Mouse (Mus musculus): ENCODE data around the gene Mc3r. TPM values are rescaled to one million over a fixed set of nuclear protein-coding genes. Genes with fewer than 3 reads are reported as not detected.

Mc3r gene
- not detected for polyA plus RNA-seq (2021)

DNA sequence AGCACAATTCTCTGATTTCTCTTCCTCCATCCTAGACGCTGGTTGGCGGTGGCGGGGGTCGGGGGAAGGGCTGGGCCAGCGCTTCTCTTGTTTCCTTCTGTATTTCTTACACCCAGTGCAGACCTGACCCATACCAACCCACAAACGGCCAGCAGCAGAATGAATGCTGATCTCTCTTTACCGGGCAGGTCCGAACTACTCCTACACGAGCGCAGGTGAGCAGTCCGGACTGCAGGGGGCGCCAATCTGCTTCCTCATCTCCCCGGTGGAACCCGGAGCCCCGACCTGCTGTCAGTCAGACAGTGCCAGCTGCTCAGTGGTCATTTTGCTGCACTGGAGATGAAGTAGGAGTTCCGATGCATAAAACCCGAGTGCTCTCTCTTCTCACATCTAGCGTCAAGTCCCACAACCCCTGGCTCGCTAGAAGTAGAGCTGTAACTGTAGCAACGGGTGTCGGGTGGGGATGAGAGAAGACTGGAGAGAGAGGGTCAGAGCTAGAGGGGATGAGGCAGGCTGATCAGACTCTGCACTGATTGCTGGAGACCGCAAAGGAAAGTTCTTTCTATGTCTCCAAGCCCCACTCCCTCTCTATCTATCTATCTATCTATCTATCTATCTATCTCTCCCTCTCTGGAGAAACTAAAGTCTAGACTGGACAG, at the start of gene Mc3r:
Mc3r (plus strand) TSS at position 387 of the 659 bp plus-strand sequence.
- CTCF ChIA-PET = no interaction called here
- in situ Hi-C loops (cut with MboI; ENCODE audit: low pct_unique_long_range_greater_than_20kb) = loop anchor here (5.0 to 25.0 kb wide), 2 partner anchors 74 to 514 kb away; no protein-coding TSS in a partner anchor
- POLR2A ChIA-PET = no interaction called here
- H3K27me3 ChIP-seq = peaks cover 10% of the 10 kb centered on the region
- DNase-seq (ENCODE audit: low read depth, low spot score) (no peak), ATAC-seq (no peak)
- TF ChIP-seq CTCF (IDR thresholded peaks at IDR 0.05) = peak; percentile 60

DNA sequence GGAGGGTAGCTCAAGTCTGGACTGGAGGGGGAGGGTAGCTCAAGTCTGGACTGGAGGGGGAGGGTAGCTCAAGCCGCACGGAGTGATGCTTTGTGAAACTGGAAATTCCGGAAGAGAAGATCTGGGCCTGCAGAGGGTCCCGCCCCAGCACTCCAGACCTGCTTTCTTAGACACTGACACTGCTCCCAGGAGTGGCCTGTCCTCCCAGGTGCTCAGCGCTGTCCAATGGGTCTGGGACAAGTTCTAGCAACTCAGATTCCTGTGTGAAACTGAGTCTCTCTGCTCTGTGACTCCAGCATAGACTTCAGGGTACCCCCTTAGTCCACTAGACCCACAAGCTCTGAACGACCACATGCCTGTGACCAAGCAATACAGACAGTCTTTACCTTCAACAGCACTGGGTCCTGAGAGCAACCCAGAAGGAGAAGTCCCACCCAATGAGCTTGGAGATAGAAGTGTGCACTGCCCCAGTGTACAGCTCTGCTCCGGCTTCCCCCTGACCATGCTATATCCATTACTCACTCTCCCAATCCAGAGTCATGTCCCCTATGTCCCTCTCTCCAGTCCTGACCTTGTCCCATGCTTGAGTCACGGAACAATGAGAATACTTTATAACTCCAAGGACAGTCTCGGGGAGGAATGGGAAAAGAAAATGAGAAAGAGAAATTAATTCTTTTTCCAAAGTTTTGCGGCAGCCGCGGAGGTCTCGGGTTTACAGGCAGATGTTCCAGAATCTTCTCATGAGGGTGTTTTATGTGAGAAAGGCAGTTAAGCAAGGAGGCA, 46.1 kb upstream of the Mc3r start:
- ATAC-seq = no peak
- no peak for DNase-seq (ENCODE audit: low read depth, low spot score)
- in situ Hi-C loops (cut with MboI; ENCODE audit: low pct_unique_long_range_greater_than_20kb) = no loop called here
- CTCF ChIA-PET = no interaction called here
- POLR2A ChIA-PET = interaction anchor here (0.6 kb wide), 1 partner anchor 12 kb away, joined by 4 read pairs; no protein-coding TSS in a partner anchor
- no peaks in the 10 kb centered on the region for H3K27me3 ChIP-seq
- no peak for TF ChIP-seq CTCF (IDR thresholded peaks at IDR 0.05)

DNA sequence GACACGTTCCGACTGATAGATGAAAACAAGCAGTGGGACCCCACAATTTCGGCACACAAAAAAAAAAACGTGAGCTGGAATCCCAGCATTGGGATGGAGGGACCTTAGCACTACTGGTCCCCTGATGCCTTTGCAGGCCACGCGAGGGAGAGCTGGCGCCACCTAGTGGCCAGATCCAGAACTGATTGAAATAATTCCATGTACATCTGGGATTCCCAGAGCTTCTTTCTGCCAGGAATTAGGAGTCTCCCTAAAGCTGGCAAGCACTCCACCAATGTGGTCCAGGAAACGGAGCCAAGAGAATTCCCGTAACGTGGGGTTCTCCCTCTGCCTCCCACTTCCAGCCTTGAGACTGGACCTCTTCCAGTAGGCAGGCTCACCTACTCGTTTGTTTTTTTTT, 41.3 kb upstream of the Mc3r start:
- ATAC-seq (no peak), DNase-seq (ENCODE audit: low read depth, low spot score) (no peak)
- in situ Hi-C loops (cut with MboI; ENCODE audit: low pct_unique_long_range_greater_than_20kb) = no loop called here
- peak; percentile 73 for TF ChIP-seq CTCF (IDR thresholded peaks at IDR 0.05)
- ChIA-PET CTCF (interaction anchor here (0.9 to 1.4 kb wide), 3 partner anchors 9 to 306 kb away, joined by 3 to 6 read pairs (median 5); no protein-coding TSS in a partner anchor), POLR2A (no interaction called here)
- no peaks in the 10 kb centered on the region for H3K27me3 ChIP-seq

DNA sequence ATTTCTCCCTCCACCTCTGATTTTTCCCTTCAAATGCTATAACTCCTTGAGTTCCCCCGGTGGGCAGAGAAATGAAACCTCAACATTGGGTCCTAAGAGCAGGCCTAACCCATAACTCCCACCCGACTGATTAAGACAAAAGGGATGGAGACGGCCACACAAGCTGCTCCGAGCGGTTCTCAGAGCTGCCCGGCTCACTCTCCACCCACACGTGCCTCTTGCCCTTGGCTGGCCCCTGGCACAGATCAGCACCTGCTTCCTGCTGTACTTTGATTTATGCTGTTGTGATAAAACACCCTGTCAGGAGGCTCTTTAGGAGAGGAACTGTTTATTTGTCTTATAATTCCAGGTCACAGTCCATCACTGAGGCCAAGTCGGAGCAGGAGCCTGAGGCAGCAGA, 34.8 kb upstream of the Mc3r start:
- ChIA-PET POLR2A (no interaction called here), CTCF (no interaction called here)
- no peak for TF ChIP-seq CTCF (IDR thresholded peaks at IDR 0.05)
- no peak for ATAC-seq
- DNase-seq (ENCODE audit: low read depth, low spot score) = no peak
- in situ Hi-C loops (cut with MboI; ENCODE audit: low pct_unique_long_range_greater_than_20kb) = loop anchor here (10.0 kb wide), 3 partner anchors 1299 to 1619 kb away; no protein-coding TSS in a partner anchor
- H3K27me3 ChIP-seq = no peaks in the 10 kb centered on the region

DNA sequence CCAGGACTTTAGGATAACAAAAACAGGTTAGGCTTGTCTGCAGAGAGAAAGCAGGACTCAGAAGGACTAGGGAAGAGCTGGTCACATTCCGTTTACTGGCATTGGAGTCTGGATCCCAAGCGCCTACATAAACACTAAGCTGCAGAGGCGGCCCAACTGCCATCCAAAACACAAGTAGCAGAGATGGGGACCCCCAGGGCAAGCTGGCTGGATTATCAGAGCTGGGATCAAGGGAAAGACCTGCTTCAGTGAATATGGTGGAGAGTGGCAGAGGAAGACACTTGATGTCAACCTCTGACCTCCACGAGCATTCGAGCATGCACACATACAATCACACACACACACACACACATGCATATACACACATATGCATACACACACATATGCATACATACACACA, 34.0 kb upstream of the Mc3r start:
- ChIA-PET POLR2A (no interaction called here), CTCF (interaction anchor here (1.0 kb wide), 1 partner anchor 1337 kb away, joined by 3 read pairs; no protein-coding TSS in a partner anchor)
- no peak for TF ChIP-seq CTCF (IDR thresholded peaks at IDR 0.05)
- in situ Hi-C loops (cut with MboI; ENCODE audit: low pct_unique_long_range_greater_than_20kb) = loop anchor here (10.0 kb wide), 3 partner anchors 1300 to 1620 kb away; no protein-coding TSS in a partner anchor
- ATAC-seq (no peak), DNase-seq (ENCODE audit: low read depth, low spot score) (no peak)
- H3K27me3 ChIP-seq = no peaks in the 10 kb centered on the region

DNA sequence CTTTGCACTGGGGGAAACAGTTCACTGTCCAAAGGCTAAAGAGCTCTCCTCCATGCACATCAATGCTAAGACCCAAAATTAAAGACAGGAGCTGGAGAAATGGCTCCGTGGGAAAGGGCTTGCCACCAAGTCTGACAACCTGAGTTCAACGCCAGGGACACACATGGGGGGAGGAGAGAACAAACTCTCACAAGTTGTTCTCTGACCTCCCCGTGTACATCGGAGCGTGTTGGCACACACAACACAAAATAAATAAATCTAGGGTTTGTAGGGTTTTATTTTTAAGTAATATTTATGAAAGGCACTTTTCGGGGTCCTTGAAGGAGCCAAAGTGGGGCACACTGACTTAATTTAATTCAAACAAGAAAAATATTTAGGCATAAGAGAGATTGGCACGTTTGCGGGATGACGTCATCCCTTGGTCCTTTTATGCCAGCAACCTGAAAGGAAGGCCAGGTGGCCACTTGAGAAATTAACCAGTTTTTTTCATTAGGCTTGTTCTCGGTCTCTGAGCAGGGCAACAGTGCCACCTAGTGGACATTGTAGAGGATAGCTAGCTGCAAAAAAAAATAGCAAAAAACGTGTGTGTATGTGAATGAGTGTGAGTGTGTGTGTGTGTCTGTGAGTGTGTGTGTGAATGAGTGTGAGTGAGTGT, 32.7 kb upstream of the Mc3r start:
- in situ Hi-C loops (cut with MboI; ENCODE audit: low pct_unique_long_range_greater_than_20kb) = loop anchor here (10.0 kb wide), 3 partner anchors 1301 to 1621 kb away; no protein-coding TSS in a partner anchor
- CTCF ChIA-PET = interaction anchor here (1.0 kb wide), 1 partner anchor 9 kb away, joined by 6 read pairs; no protein-coding TSS in a partner anchor

DNA sequence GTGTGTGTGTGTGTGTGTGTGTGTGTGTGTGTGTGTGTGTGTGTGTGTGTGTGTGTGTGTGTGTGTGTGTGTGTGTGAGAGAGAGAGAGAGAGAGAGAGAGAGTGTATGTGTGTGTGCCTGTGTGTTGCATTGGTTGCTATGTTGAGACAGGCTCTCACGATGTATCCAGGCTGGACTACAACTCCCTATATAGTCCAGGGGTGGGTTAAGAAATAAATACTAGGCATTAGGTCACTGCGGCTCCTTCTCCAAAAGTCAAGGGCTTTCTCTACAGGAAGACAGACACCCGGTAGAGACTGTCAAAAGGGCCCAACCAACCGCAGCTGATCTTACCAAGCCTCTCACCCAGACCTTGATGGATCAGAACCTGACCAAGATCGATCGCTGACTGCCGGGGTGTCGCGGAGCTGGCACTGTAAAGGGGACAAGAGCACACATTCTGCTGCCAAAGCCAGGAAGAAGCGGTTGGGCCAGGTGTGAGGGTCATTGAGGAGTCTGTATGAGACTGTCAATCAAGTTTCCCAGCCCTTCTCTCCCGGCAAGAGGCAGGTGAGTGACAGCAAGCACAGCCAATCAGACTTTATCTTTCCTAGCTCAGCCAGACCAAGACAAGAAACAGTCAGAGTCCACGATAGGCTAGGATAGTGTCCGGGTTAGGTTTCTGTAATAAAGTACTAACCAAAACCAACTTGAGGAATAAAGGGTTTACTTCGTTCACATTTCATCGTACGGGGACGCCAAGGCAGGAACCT, 32.0 kb upstream of the Mc3r start:
- in situ Hi-C loops (cut with MboI; ENCODE audit: low pct_unique_long_range_greater_than_20kb) = loop anchor here (10.0 kb wide), 3 partner anchors 1302 to 1622 kb away; no protein-coding TSS in a partner anchor
- TF ChIP-seq CTCF (IDR thresholded peaks at IDR 0.05) = no peak
- H3K27me3 ChIP-seq = no peaks in the 10 kb centered on the region
- ChIA-PET POLR2A (interaction anchor here (0.6 kb wide), 1 partner anchor 110 kb away, joined by 3 read pairs; no protein-coding TSS in a partner anchor), CTCF (interaction anchor here (1.0 kb wide), 1 partner anchor 10 kb away, joined by 6 read pairs; no protein-coding TSS in a partner anchor)
- ATAC-seq = no peak
- no peak for DNase-seq (ENCODE audit: low read depth, low spot score)

More for the DNA sequence above, 32.7 kb upstream of the Mc3r start:
- H3K27me3 ChIP-seq = no peaks in the 10 kb centered on the region
- POLR2A ChIA-PET = no interaction called here
- peak; percentile 80 for TF ChIP-seq CTCF (IDR thresholded peaks at IDR 0.05)
- DNase-seq (ENCODE audit: low read depth, low spot score) (no peak), ATAC-seq (peak; percentile 51)

DNA sequence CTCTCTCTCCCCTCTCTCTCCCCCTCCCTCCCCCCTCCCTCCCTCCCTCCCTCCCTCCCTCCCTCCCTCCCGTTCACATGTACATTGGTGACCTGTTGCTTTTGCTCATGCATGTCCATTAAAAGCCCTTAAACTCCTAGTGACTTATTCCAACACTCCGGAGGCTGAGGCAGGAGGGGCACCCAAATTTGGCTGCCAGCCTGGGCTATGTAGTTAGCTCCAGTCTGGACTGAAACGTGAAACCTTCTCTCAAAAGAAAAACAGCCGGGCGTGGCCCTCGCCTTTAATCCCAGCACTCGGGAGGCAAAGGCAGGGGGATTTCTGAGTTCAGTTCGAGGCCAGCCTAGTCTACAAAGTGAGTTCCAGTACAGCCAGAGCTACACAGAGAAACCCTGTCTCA, 30.4 kb upstream of the Mc3r start:
- no peaks in the 10 kb centered on the region for H3K27me3 ChIP-seq
- in situ Hi-C loops (cut with MboI; ENCODE audit: low pct_unique_long_range_greater_than_20kb) = loop anchor here (10.0 kb wide), 3 partner anchors 1303 to 1623 kb away; no protein-coding TSS in a partner anchor
- DNase-seq (ENCODE audit: low read depth, low spot score) (no peak), ATAC-seq (no peak)
- TF ChIP-seq CTCF (IDR thresholded peaks at IDR 0.05) = no peak
- CTCF ChIA-PET = interaction anchor here (1.0 kb wide), 1 partner anchor 1341 kb away, joined by 3 read pairs; no protein-coding TSS in a partner anchor
- POLR2A ChIA-PET = no interaction called here

DNA sequence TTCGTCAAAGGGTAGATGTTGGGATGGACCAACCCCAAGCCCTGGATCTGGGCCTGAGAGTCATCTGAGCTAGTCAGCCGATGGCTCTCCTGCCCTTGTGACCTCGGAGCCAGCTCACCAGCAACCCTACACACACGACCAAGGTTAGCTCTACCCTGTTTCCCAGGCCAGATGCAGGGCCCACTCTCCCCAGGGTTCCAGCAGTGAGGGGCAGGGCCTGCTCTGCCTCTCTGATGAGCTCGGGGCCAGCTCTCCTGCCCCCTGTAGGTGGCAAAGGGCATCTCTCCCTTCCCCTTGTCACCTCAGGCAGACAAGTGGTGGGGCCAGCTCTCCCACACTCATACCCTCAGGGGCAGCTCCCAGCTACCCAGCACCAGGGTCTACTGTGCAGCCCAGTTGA, 29.1 kb upstream of the Mc3r start:
- ATAC-seq (no peak), DNase-seq (ENCODE audit: low read depth, low spot score) (no peak)
- POLR2A ChIA-PET = no interaction called here
- in situ Hi-C loops (cut with MboI; ENCODE audit: low pct_unique_long_range_greater_than_20kb) = loop anchor here (10.0 kb wide), 3 partner anchors 1304 to 1624 kb away; no protein-coding TSS in a partner anchor
- no peak for TF ChIP-seq CTCF (IDR thresholded peaks at IDR 0.05)
- H3K27me3 ChIP-seq = no peaks in the 10 kb centered on the region
- CTCF ChIA-PET = interaction anchor here (1.9 kb wide), 1 partner anchor 12 kb away, joined by 5 read pairs; no protein-coding TSS in a partner anchor

Measured in Patski (cell line).